ENCODE assay signal across 23 mouse cellular contexts in genomic region chr10:7686902-7687301, GRCm38 (mm10).
"Had no signal": no experiment of that assay in that cellular context is flagged by ENCODE, and none has a peak within 500 bp of the region (broad histone marks: within the 10 kb centered on the region; RNA-seq: fewer than 3 reads in every experiment).

No protein-coding gene starts in this region.

- H3K27me3 ChIP-seq: midbrain, embryonic 13.5 days; neural tube, embryonic 13.5 days had no signal

- H3K4me3 ChIP-seq: layer of hippocampus, adult 2 months; left cerebral cortex, adult 2 months; midbrain, embryonic 10.5 days; midbrain, embryonic 13.5 days; myocyte; neural tube, embryonic 13.5 days had no signal

- H3K9me3 ChIP-seq: midbrain, embryonic 10.5 days; midbrain, embryonic 13.5 days; neural tube, embryonic 13.5 days had no signal

- H3K4me2 ChIP-seq: liver, embryonic 11.5 days; midbrain, embryonic 13.5 days; neural tube, embryonic 13.5 days had no signal

- DNase-seq: kidney, adult 18-20 months; kidney, adult 9 months; kidney, postnatal 14 days; kidney, postnatal 4 days; layer of hippocampus, adult 9-11 months; layer of hippocampus, postnatal 36 days; lung, adult 2 months; lung, postnatal 14 days; lung, postnatal 4 days; retina, postnatal 1 day; right cerebral cortex, postnatal 25 days; spleen, adult 18-20 months; thymus, adult 18-20 months; thymus, postnatal 36 days had no signal

- H3K27ac ChIP-seq: layer of hippocampus, adult 2 months; left cerebral cortex, adult 2 months; midbrain, embryonic 10.5 days; midbrain, embryonic 13.5 days; neural tube, embryonic 13.5 days had no signal

- ATAC-seq: inflammation-experienced regulatory T-cells, adult 6 months; midbrain, embryonic 13.5 days; midbrain, embryonic 16.5 days had no signal

- H3K9ac ChIP-seq: midbrain, embryonic 13.5 days; neural tube, embryonic 13.5 days had no signal
